Mouse (Mus musculus): ENCODE results near the gene Zmynd12.

Zmynd12 gene

GRCm38 (mm10) chr4:119512731-119513141 is 90.1 kb downstream of the Zmynd12 start:
- DNase-seq (ENCODE audit: low read depth, low spot score): no peak

All from 3T3-L1 (cell line).